Mouse (Mus musculus) olfactory bulb, adult 2 months (tissue): ENCODE measurements around the gene Dnase1l3. TPM values are rescaled to one million over a fixed set of nuclear protein-coding genes. Genes with fewer than 3 reads are reported as not detected.

Experiments used
- H3K27ac ChIP-seq: fragments of 200-500 bp; 2 replicates; pipeline ENCODE4 v1.5.1; 2012; ENCODE audit warnings: low read depth, low read length; ENCODE audit not compliant: insufficient read depth
- H3K4me1 ChIP-seq: fragments of 200-500 bp; 2 replicates; pipeline ENCODE4 v1.6.1; 2012; ENCODE audit warnings: low read length; ENCODE audit not compliant: control insufficient read depth, insufficient read depth
- H3K4me3 ChIP-seq: fragments of 200-500 bp; 2 replicates; pipeline ENCODE4 v1.5.1; 2012; ENCODE audit warnings: mild to moderate bottlenecking, low read depth, low read length, moderate library complexity; ENCODE audit not compliant: insufficient read depth
- CTCF ChIP-seq: fragments of 200-500 bp; IDR thresholded peaks from 2 replicates; pipeline ENCODE4 v1.5.1; 2012; ENCODE audit warnings: low read depth, mild to moderate bottlenecking, low read length, moderate library complexity; ENCODE audit not compliant: insufficient read depth
- POLR2A ChIP-seq: fragments of 200-500 bp; IDR thresholded peaks from 2 replicates; pipeline ENCODE4 v1.6.1; 2012; ENCODE audit warnings: mild to moderate bottlenecking, low read depth, low read length, moderate library complexity; ENCODE audit not compliant: insufficient read depth
- WGBS: fragments of 180-500 bp; shearing (Covaris S2); methylation state at CpG from one replicate; pipeline ENCODE4 v1.1.7; 2018; 5-methylcytosine and 5-hydroxymethylcytosine counted together
- polyA plus RNA-seq: library from polyadenylated mRNA; stranded (reverse); fragments of >200 nt; gene quantifications from 2 replicates; pipeline ENCODE4 v1.2.4, GENCODE M21; 2012; ENCODE audit warnings: low replicate concordance; ENCODE audit not compliant: missing spikeins, insufficient read depth, insufficient read length

Dnase1l3 gene
- polyA plus RNA-seq: not detected in 2 replicates

- TF ChIP-seq CTCF (no peak), POLR2A (no peak)
- Histone ChIP-seq H3K4me1 (no peaks in the 10 kb centered on the region), H3K27ac (no peak within 1 kb of the TSS), H3K4me3 (no peak within 1 kb of the TSS)
- 78% methylated on average over 8 of the region's 8 CpGs for WGBS
Measured at GRCm38 (mm10) chr14:7994271-7994767, at the start of gene Dnase1l3. Gene Dnase1l3 (minus strand): TSS chr14:7994573.

- Histone ChIP-seq H3K27ac (no peak overlapping the region), H3K4me1 (peaks cover 15% of the 10 kb centered on the region), H3K4me3 (no peak overlapping the region)
- TF ChIP-seq CTCF (no peak), POLR2A (no peak)
- 93% methylated on average over 9 of the region's 9 CpGs for WGBS
Measured at GRCm38 (mm10) chr14:8042577-8042976, 48.2 kb upstream of the Dnase1l3 start.

GRCm38 (mm10) chr14:8042120-8042519, 47.7 kb upstream of the Dnase1l3 start:
- peaks cover 15% of the 10 kb centered on the region for H3K4me1 ChIP-seq
- TF ChIP-seq CTCF (no peak), POLR2A (no peak)
- H3K4me3 ChIP-seq: no peak overlapping the region
- 92% methylated on average over 2 of the region's 2 CpGs for WGBS
- no peak overlapping the region for H3K27ac ChIP-seq

- TF ChIP-seq POLR2A (no peak), CTCF (no peak)
- Histone ChIP-seq H3K27ac (no peak overlapping the region), H3K4me3 (no peak overlapping the region), H3K4me1 (peaks cover 15% of the 10 kb centered on the region)
- WGBS: 86% methylated on average over 12 of the region's 12 CpGs
Measured at GRCm38 (mm10) chr14:8040911-8041678, 46.7 kb upstream of the Dnase1l3 start.

GRCm38 (mm10) chr14:8040179-8040578, 45.8 kb upstream of the Dnase1l3 start:
- Histone ChIP-seq H3K27ac (no peak overlapping the region), H3K4me3 (no peak overlapping the region), H3K4me1 (peaks cover 15% of the 10 kb centered on the region)
- TF ChIP-seq CTCF (no peak), POLR2A (no peak)
- 72% methylated on average over 3 of the region's 3 CpGs for WGBS

GRCm38 (mm10) chr14:8038791-8039448, 44.5 kb upstream of the Dnase1l3 start:
- H3K27ac ChIP-seq: peak overlapping the region; percentile 58
- H3K4me3 ChIP-seq: no peak overlapping the region
- H3K4me1 ChIP-seq: peaks cover 15% of the 10 kb centered on the region
- TF ChIP-seq CTCF: no peak
- no peak for TF ChIP-seq POLR2A
- 23% methylated on average over 7 of the region's 7 CpGs for WGBS

GRCm38 (mm10) chr14:8038150-8038549, 43.8 kb upstream of the Dnase1l3 start:
- H3K4me1 ChIP-seq: peaks cover 15% of the 10 kb centered on the region
- H3K27ac ChIP-seq: no peak overlapping the region
- no peak overlapping the region for H3K4me3 ChIP-seq
- WGBS: 79% methylated on average over 5 of the region's 5 CpGs
- TF ChIP-seq CTCF (no peak), POLR2A (no peak)

- H3K4me1 ChIP-seq: peaks cover 21% of the 10 kb centered on the region
- WGBS: 86% methylated on average over 5 of the region's 5 CpGs
- H3K27ac ChIP-seq: no peak overlapping the region
- TF ChIP-seq CTCF (no peak), POLR2A (no peak)
- no peak overlapping the region for H3K4me3 ChIP-seq
Measured at GRCm38 (mm10) chr14:8036406-8036805, 42.0 kb upstream of the Dnase1l3 start.

GRCm38 (mm10) chr14:8035951-8036350, 41.6 kb upstream of the Dnase1l3 start:
- TF ChIP-seq CTCF: no peak
- TF ChIP-seq POLR2A: no peak
- 92% methylated on average over 6 of the region's 6 CpGs for WGBS
- Histone ChIP-seq H3K27ac (no peak overlapping the region), H3K4me1 (peaks cover 18% of the 10 kb centered on the region), H3K4me3 (no peak overlapping the region)
